Mouse (Mus musculus) cerebellum, adult 18-20 months (tissue): ENCODE data around the gene Smyd3.

Experiments used
- DNase-seq, 2 experiments: peaks; one replicate each; pipeline ENCODE4 v3.0.0; 2021

Smyd3 gene

DNA sequence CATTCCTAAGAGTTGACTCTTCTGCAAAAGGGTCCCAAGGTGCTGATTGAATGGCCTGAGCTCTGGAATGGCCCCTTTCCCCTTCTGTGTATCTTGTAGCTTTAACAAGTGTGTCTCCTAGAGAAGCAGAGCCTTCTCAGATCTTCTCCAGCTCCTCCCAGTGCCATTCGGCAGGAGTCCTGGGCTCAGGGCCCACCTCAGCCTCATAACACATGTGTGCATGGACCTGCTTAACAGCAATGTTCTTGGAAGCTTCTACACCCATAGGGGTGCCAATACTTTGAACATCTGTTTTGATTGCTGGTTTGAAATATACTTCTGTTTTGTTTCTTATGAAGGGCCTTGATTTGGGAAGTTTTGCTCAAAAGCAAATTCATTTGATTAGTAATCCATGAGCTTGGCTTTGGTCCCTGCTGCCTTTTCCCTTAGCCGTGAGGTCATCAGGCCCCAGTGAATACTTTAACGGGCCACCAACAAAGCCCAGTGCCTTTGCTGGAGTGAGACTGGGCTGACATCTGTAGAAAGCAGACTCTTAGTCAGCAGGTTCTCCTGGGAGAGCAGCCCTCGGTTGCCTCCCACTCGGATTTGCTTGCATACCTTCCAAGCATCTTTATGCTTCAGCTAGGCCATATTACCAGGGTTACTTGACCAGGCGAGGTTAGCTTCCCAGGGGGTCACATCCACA, 583.7 kb downstream of the Smyd3 start:
- DNase-seq = no peak

DNA sequence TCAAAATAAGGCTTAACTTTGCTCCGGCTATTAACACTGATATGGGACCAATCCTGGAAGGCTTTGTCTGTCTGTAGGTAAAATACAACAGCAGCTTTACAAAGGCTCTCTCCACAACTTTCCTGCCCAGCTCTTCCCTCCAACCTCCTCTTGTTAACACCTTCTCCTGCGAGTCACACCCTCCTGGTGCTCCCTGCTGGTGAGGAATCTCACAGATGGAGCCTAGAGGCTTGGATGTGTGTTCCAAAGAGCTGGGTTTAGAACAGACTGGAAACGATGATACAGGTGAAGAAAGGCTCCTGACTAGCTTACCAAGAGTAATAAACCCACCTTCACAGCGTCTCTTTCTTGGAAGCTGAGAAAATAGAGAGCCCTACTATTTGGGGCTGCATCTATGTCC, 588.3 kb downstream of the Smyd3 start:
- DNase-seq = no peak

GRCm38 (mm10) chr1:178924492-178925183, 593.2 kb downstream of the Smyd3 start:
- no peak for DNase-seq

- peak; percentile 39 to 52 for DNase-seq
These were observed 600.5 kb downstream of the Smyd3 start for GRCm38 (mm10) chr1:178917194-178917902.

DNA sequence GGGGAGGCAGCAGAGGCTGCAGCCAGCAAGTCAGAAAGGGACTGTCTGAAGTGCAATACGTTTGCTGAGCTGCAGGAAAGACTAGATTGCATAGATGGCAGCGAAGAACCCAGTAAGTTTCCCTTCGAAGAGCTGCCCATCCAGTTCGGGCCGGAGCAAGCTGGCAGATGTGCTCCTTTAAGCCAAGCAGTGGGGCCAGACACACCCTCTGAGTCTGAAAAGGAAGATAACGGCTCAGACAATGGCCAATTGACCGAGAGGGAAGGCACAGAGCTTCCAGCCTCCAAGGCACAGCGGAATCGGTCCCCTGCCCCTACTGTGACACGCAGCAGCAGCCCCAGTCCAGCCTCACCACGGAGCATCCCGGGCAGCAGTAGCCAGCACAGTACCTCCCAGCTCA, 602.8 kb downstream of the Smyd3 start:
- no peak for DNase-seq

- DNase-seq = no peak
These were observed 604.7 kb downstream of the Smyd3 start for GRCm38 (mm10) chr1:178912936-178913716.

- DNase-seq = no peak
These were observed 606.9 kb downstream of the Smyd3 start for GRCm38 (mm10) chr1:178910951-178911350.
